8 mouse cellular contexts compared by ENCODE assay signal in genomic region chr9:108508776-108509175, GRCm38 (mm10). TPM values are rescaled to one million over a fixed set of nuclear protein-coding genes. Genes with fewer than 3 reads are reported as not detected.
DNase-seq lines count a peak whose midpoint lies in the region; ATAC-seq and TF ChIP-seq lines count a peak whose summit lies in the region.

No protein-coding gene starts in this region.

- H3K9ac ChIP-seq in liver, embryonic 11.5 days (ENCODE audit: low read depth, low read length), result peak overlapping the region; percentile 81
- H3K9ac ChIP-seq in limb, embryonic 11.5 days (ENCODE audit: low read length), result no peak overlapping the region

- H3K27me3 ChIP-seq in liver, embryonic 11.5 days (replicated peaks; ENCODE audit: control insufficient read depth, insufficient read depth, low read length), result no peaks in the 10 kb centered on the region
- no peaks in the 10 kb centered on the region for H3K27me3 ChIP-seq in limb, embryonic 11.5 days (ENCODE audit: control insufficient read depth, insufficient read depth, low read length)
- H3K27me3 ChIP-seq in small intestine, adult 2 months (ENCODE audit: control insufficient read depth, insufficient read depth, low read length), result no peaks in the 10 kb centered on the region

- no peak for ATAC-seq in liver, embryonic 11.5 days (replicated peaks; ENCODE audit: low FRiP score)
- no peak for ATAC-seq in limb, embryonic 11.5 days (ENCODE audit: insufficient number of reproducible peaks, low FRiP score, low TSS enrichment, low read depth)

- no peak for TF ChIP-seq POLR2A in embryonic fibroblast, embryonic 13.5 days (IDR thresholded peaks at IDR 0.05; ENCODE audit: low read depth, low read length)
- TF ChIP-seq POLR2A in small intestine, adult 2 months (IDR thresholded peaks at IDR 0.05; ENCODE audit: low read depth, low read length), result no peak

- peak overlapping the region; percentile 96 for H3K4me2 ChIP-seq in liver, embryonic 11.5 days
- peak overlapping the region; percentile 74 for H3K4me2 ChIP-seq in limb, embryonic 11.5 days (ENCODE audit: low read depth, severe bottlenecking)

- peak overlapping the region; percentile 84 for H3K4me3 ChIP-seq in liver, embryonic 11.5 days (ENCODE audit: low read depth, low read length)
- peak overlapping the region; percentile 65 for H3K4me3 ChIP-seq in embryonic fibroblast, embryonic 13.5 days (ENCODE audit: insufficient read depth, low read length)
- H3K4me3 ChIP-seq in limb, embryonic 11.5 days (ENCODE audit: low read depth, low read length), result peak overlapping the region; percentile 51
- peak overlapping the region; percentile 71 for H3K4me3 ChIP-seq in small intestine, adult 2 months (ENCODE audit: low read depth, low read length)

- DNase-seq in liver, embryonic 11.5 days (ENCODE audit: low spot score), result peak; percentile 29
- DNase-seq in liver, result no peak
- DNase-seq in limb, embryonic 11.5 days (ENCODE audit: low spot score), result no peak
- no peak for DNase-seq in cerebellum, adult 11-12 months
- DNase-seq in urinary bladder, postnatal 4 days (ENCODE audit: low spot score in 2 of 2), result no peak
- no peak for DNase-seq in right cerebral cortex, postnatal 36 days (ENCODE audit: low spot score in 2 of 2)

- 69% methylated on average over 7 of the region's 7 CpGs for WGBS in liver, embryonic 11.5 days
- 92% methylated on average over 7 of the region's 7 CpGs for WGBS in limb, embryonic 11.5 days
- WGBS in small intestine, adult 2 months, result 79% methylated on average over 7 of the region's 7 CpGs

- H3K27ac ChIP-seq in liver, embryonic 11.5 days (ENCODE audit: low read depth, low read length), result 0 out of 2 replicates have a peak overlapping the region, but pooled peaks have one; percentile 46
- no peak overlapping the region for H3K27ac ChIP-seq in embryonic fibroblast, embryonic 13.5 days (ENCODE audit: insufficient read depth, low read length)
- no peak overlapping the region for H3K27ac ChIP-seq in limb, embryonic 11.5 days (replicated peaks; ENCODE audit: low read depth, low read length)
- H3K27ac ChIP-seq in small intestine, adult 2 months (ENCODE audit: insufficient read depth, low read depth, low read length), result no peak overlapping the region

- TF ChIP-seq CTCF in embryonic fibroblast, embryonic 13.5 days (IDR thresholded peaks at IDR 0.05; ENCODE audit: borderline replicate concordance, insufficient read depth, low read length), result no peak
- TF ChIP-seq CTCF in small intestine, adult 2 months (IDR thresholded peaks at IDR 0.05; ENCODE audit: extremely low read depth, insufficient read length, insufficient replicate concordance, low read depth, low read length), result no peak

- peaks cover 11% of the 10 kb centered on the region for H3K4me1 ChIP-seq in liver, embryonic 11.5 days (replicated peaks; ENCODE audit: control insufficient read depth, insufficient read depth, low read length)
- peaks cover 5% of the 10 kb centered on the region for H3K4me1 ChIP-seq in embryonic fibroblast, embryonic 13.5 days (ENCODE audit: control insufficient read depth, insufficient read depth, low read length)
- peaks cover 6% of the 10 kb centered on the region; the same call in 1 of the 2 replicates for H3K4me1 ChIP-seq in limb, embryonic 11.5 days (ENCODE audit: control insufficient read depth, insufficient read depth, low read length)
- H3K4me1 ChIP-seq in small intestine, adult 2 months (ENCODE audit: control insufficient read depth, insufficient read depth, insufficient read length, low read length), result peaks cover 13% of the 10 kb centered on the region; the same call in 1 of the 2 replicates

- H3K36me3 ChIP-seq in liver, embryonic 11.5 days (ENCODE audit: control insufficient read depth, insufficient read depth, low read length), result peaks cover 29% of the 10 kb centered on the region
- peaks cover 17% of the 10 kb centered on the region for H3K36me3 ChIP-seq in limb, embryonic 11.5 days (ENCODE audit: control insufficient read depth, insufficient read depth, low read length)
- peaks cover 30% of the 10 kb centered on the region for H3K36me3 ChIP-seq in small intestine, adult 2 months (ENCODE audit: control insufficient read depth, insufficient read depth, low read length)

- H3K9me3 ChIP-seq in liver, embryonic 11.5 days (ENCODE audit: control insufficient read depth, low read length), result no peaks in the 10 kb centered on the region
- H3K9me3 ChIP-seq in limb, embryonic 11.5 days (ENCODE audit: control insufficient read depth, low read length), result no peaks in the 10 kb centered on the region

RNA-seq across cellular contexts. Expression of gene Qars, which starts 1.3 kb away (rescaled TPM):
- 120 and 122 TPM in 2 replicates for polyA plus RNA-seq in liver, embryonic 11.5 days (2014; fragmentation: Nextera tagmentation; extraction: Ambion mirVana)
- 261 and 263 TPM in 2 replicates for polyA plus RNA-seq in embryonic fibroblast, embryonic 13.5 days (2011; ENCODE audit: insufficient read length, low read depth, missing spikeins)
- polyA plus RNA-seq in limb, embryonic 11.5 days (2014; fragmentation: Nextera tagmentation; extraction: Ambion mirVana), result 126 and 138 TPM in 2 replicates
- polyA plus RNA-seq in small intestine, adult 2 months (2012; rRNA removed), result 110 and 340 TPM in 2 replicates

RNA-seq across cellular contexts. Expression of gene Qrich1, which starts 7.8 kb away (rescaled TPM):
- 106 and 116 TPM in 2 replicates for polyA plus RNA-seq in liver, embryonic 11.5 days (2014; fragmentation: Nextera tagmentation; extraction: Ambion mirVana)
- 113 and 133 TPM in 2 replicates for polyA plus RNA-seq in embryonic fibroblast, embryonic 13.5 days (2011; ENCODE audit: insufficient read length, low read depth, missing spikeins)
- polyA plus RNA-seq in limb, embryonic 11.5 days (2014; fragmentation: Nextera tagmentation; extraction: Ambion mirVana), result 164 and 167 TPM in 2 replicates
- polyA plus RNA-seq in small intestine, adult 2 months (2012; rRNA removed), result 38.4 and 76.2 TPM in 2 replicates

RNA-seq across cellular contexts. Expression of gene Usp19, which starts 18.4 kb away (rescaled TPM):
- polyA plus RNA-seq in liver, embryonic 11.5 days (2014; fragmentation: Nextera tagmentation; extraction: Ambion mirVana), result 57.5 and 66.8 TPM in 2 replicates
- 77.0 and 80.7 TPM in 2 replicates for polyA plus RNA-seq in embryonic fibroblast, embryonic 13.5 days (2011; ENCODE audit: insufficient read length, low read depth, missing spikeins)
- polyA plus RNA-seq in limb, embryonic 11.5 days (2014; fragmentation: Nextera tagmentation; extraction: Ambion mirVana), result 73.6 and 81.7 TPM in 2 replicates
- polyA plus RNA-seq in small intestine, adult 2 months (2012; rRNA removed), result 48.5 and 84.5 TPM in 2 replicates

RNA-seq across cellular contexts. Expression of gene Lamb2, which starts 29.2 kb away (rescaled TPM):
- polyA plus RNA-seq in liver, embryonic 11.5 days (2014; fragmentation: Nextera tagmentation; extraction: Ambion mirVana), result 14.8 and 18.7 TPM in 2 replicates
- 118 and 152 TPM in 2 replicates for polyA plus RNA-seq in embryonic fibroblast, embryonic 13.5 days (2011; ENCODE audit: insufficient read length, low read depth, missing spikeins)
- polyA plus RNA-seq in limb, embryonic 11.5 days (2014; fragmentation: Nextera tagmentation; extraction: Ambion mirVana), result 18.0 and 18.9 TPM in 2 replicates
- polyA plus RNA-seq in small intestine, adult 2 months (2012; rRNA removed), result 22.3 and 23.3 TPM in 2 replicates

RNA-seq across cellular contexts. Expression of gene Klhdc8b, which starts 47.4 kb away (rescaled TPM):
- 24.2 and 26.8 TPM in 2 replicates for polyA plus RNA-seq in liver, embryonic 11.5 days (2014; fragmentation: Nextera tagmentation; extraction: Ambion mirVana)
- polyA plus RNA-seq in embryonic fibroblast, embryonic 13.5 days (2011; ENCODE audit: insufficient read length, low read depth, missing spikeins), result 6.5 and 8.3 TPM in 2 replicates
- polyA plus RNA-seq in limb, embryonic 11.5 days (2014; fragmentation: Nextera tagmentation; extraction: Ambion mirVana), result 13.6 and 17.2 TPM in 2 replicates
- polyA plus RNA-seq in small intestine, adult 2 months (2012; rRNA removed), result 13.4 and 19.7 TPM in 2 replicates
